16 mouse cellular contexts compared by ENCODE assay signal in genomic region chr5:113919060-113919459, GRCm38 (mm10). TPM values are rescaled to one million over a fixed set of nuclear protein-coding genes. Genes with fewer than 3 reads are reported as not detected.
DNase-seq lines count a peak whose midpoint lies in the region; ATAC-seq and TF ChIP-seq lines count a peak whose summit lies in the region.
"Had no signal": no experiment of that assay in that cellular context is flagged by ENCODE, and none has a peak within 500 bp of the region (broad histone marks: within the 10 kb centered on the region; RNA-seq: fewer than 3 reads in every experiment).

No protein-coding gene starts in this region.

- WGBS in heart, embryonic 13.5 days: 63% methylated on average over 7 of the region's 7 CpGs
- 69% methylated on average over 7 of the region's 7 CpGs for WGBS in lung, embryonic 15.5 days
- WGBS in lung, adult 2 months: 73% methylated on average over 7 of the region's 7 CpGs
- 76% methylated on average over 7 of the region's 7 CpGs for WGBS in embryonic facial prominence, embryonic 13.5 days
- 33% methylated on average over 7 of the region's 7 CpGs for WGBS in intestine, postnatal 0 days

- no peaks in the 10 kb centered on the region for H3K9me3 ChIP-seq in heart, embryonic 13.5 days
- H3K9me3 ChIP-seq in lung, embryonic 15.5 days: no peaks in the 10 kb centered on the region
- no peaks in the 10 kb centered on the region for H3K9me3 ChIP-seq in embryonic facial prominence, embryonic 13.5 days
- no peaks in the 10 kb centered on the region for H3K9me3 ChIP-seq in intestine, postnatal 0 days (ENCODE audit: control insufficient read depth)
- H3K9me3 ChIP-seq: embryonic facial prominence, embryonic 15.5 days; hindbrain, embryonic 15.5 days had no signal

- ATAC-seq in heart, embryonic 13.5 days (ENCODE audit: extremely low read depth, insufficient number of reproducible peaks, low FRiP score, low TSS enrichment): no peak
- no peak for ATAC-seq in lung, embryonic 15.5 days (ENCODE audit: borderline replicate concordance, extremely low read depth, low FRiP score, low TSS enrichment)
- no peak for ATAC-seq in embryonic facial prominence, embryonic 13.5 days (ENCODE audit: insufficient number of reproducible peaks, insufficient read depth, low FRiP score, low TSS enrichment, low read depth)
- ATAC-seq in intestine, postnatal 0 days: peak; percentile 52
- ATAC-seq: forebrain, embryonic 14.5 days had no signal

- no peaks in the 10 kb centered on the region for H3K36me3 ChIP-seq in heart, embryonic 13.5 days
- H3K36me3 ChIP-seq in lung, embryonic 15.5 days: no peaks in the 10 kb centered on the region
- H3K36me3 ChIP-seq in embryonic facial prominence, embryonic 13.5 days: no peaks in the 10 kb centered on the region
- no peaks in the 10 kb centered on the region for H3K36me3 ChIP-seq in intestine, postnatal 0 days (ENCODE audit: control insufficient read depth, insufficient read depth)
- H3K36me3 ChIP-seq: embryonic facial prominence, embryonic 15.5 days; hindbrain, embryonic 15.5 days had no signal

- H3K4me1 ChIP-seq in heart, embryonic 13.5 days: peaks cover 25% of the 10 kb centered on the region
- peaks cover 18% of the 10 kb centered on the region for H3K4me1 ChIP-seq in lung, embryonic 15.5 days
- peaks cover 13% of the 10 kb centered on the region for H3K4me1 ChIP-seq in lung, adult 2 months (ENCODE audit: control insufficient read depth, insufficient read depth, low read length)
- H3K4me1 ChIP-seq in embryonic facial prominence, embryonic 13.5 days: peaks cover 15% of the 10 kb centered on the region
- H3K4me1 ChIP-seq in intestine, postnatal 0 days (replicated peaks; ENCODE audit: control insufficient read depth, insufficient read depth, low read length): no peaks in the 10 kb centered on the region

- DNase-seq in heart, postnatal 14 days: no peak
- DNase-seq in lung, adult 2 months: no peak
- no peak for DNase-seq in thymus, postnatal 4 days
- DNase-seq in frontal cortex, postnatal 36 days (ENCODE audit: low spot score in 2 of 2): no peak
- DNase-seq: cerebellum, adult 18-20 months; left cerebral cortex, postnatal 4 days; thymus, postnatal 36 days had no signal

- H3K4me2 ChIP-seq in heart, embryonic 13.5 days: no peak overlapping the region
- H3K4me2 ChIP-seq in lung, embryonic 15.5 days: no peak overlapping the region
- no peak overlapping the region for H3K4me2 ChIP-seq in embryonic facial prominence, embryonic 13.5 days
- H3K4me2 ChIP-seq in intestine, postnatal 0 days (replicated peaks; ENCODE audit: low read depth): no peak overlapping the region
- H3K4me2 ChIP-seq: embryonic facial prominence, embryonic 15.5 days; hindbrain, embryonic 15.5 days; lung, embryonic 14.5 days; midbrain, embryonic 11.5 days had no signal

- no peak for TF ChIP-seq POLR2A in lung, adult 2 months (IDR thresholded peaks at IDR 0.05; ENCODE audit: borderline replicate concordance, extremely low read depth, low read depth, low read length)

- H3K27ac ChIP-seq in heart, embryonic 13.5 days (replicated peaks): peak overlapping the region; percentile 63; the same call in 1 of the 2 replicates
- H3K27ac ChIP-seq in lung, embryonic 15.5 days: peak overlapping the region; percentile 25; the same call in 1 of the 2 replicates
- H3K27ac ChIP-seq in embryonic facial prominence, embryonic 13.5 days: no peak overlapping the region; the same call in 1 of the 2 replicates
- peak overlapping the region; percentile 75 for H3K27ac ChIP-seq in intestine, postnatal 0 days (ENCODE audit: low read depth, low read length)
- H3K27ac ChIP-seq: hindbrain, embryonic 15.5 days had no signal

- no peak overlapping the region for H3K9ac ChIP-seq in heart, embryonic 13.5 days
- H3K9ac ChIP-seq in lung, embryonic 15.5 days: no peak overlapping the region
- H3K9ac ChIP-seq in embryonic facial prominence, embryonic 13.5 days: peak overlapping the region; percentile 6; the same call in 1 of the 2 replicates
- H3K9ac ChIP-seq in intestine, postnatal 0 days (ENCODE audit: low read depth, low read length): no peak overlapping the region
- H3K9ac ChIP-seq: embryonic facial prominence, embryonic 15.5 days; hindbrain, embryonic 15.5 days; lung, embryonic 14.5 days had no signal

- no peaks in the 10 kb centered on the region for H3K27me3 ChIP-seq in heart, embryonic 13.5 days (replicated peaks)
- H3K27me3 ChIP-seq in lung, embryonic 15.5 days: no peaks in the 10 kb centered on the region
- H3K27me3 ChIP-seq in embryonic facial prominence, embryonic 13.5 days: no peaks in the 10 kb centered on the region
- H3K27me3 ChIP-seq in intestine, postnatal 0 days (replicated peaks; ENCODE audit: control insufficient read depth, insufficient read depth, low read length): no peaks in the 10 kb centered on the region
- H3K27me3 ChIP-seq: embryonic facial prominence, embryonic 15.5 days; hindbrain, embryonic 15.5 days had no signal

- no peak for TF ChIP-seq CTCF in lung, adult 2 months (IDR thresholded peaks at IDR 0.05; ENCODE audit: insufficient read depth, low read length)
- no peak for TF ChIP-seq CTCF in intestine, postnatal 0 days (IDR thresholded peaks at IDR 0.05; ENCODE audit: low read depth)

- H3K4me3 ChIP-seq in heart, embryonic 13.5 days: no peak overlapping the region
- H3K4me3 ChIP-seq in lung, embryonic 15.5 days: no peak overlapping the region
- H3K4me3 ChIP-seq in lung, adult 2 months (replicated peaks; ENCODE audit: extremely low read depth, low read depth, low read length): no peak overlapping the region
- no peak overlapping the region for H3K4me3 ChIP-seq in embryonic facial prominence, embryonic 13.5 days
- no peak overlapping the region for H3K4me3 ChIP-seq in intestine, postnatal 0 days (ENCODE audit: low read depth, low read length)
- H3K4me3 ChIP-seq: embryonic facial prominence, embryonic 15.5 days; hindbrain, embryonic 15.5 days had no signal

- intact Hi-C loops in heart, postnatal 14 days (cut with DNase I): no loop called here

RNA-seq across cellular contexts. Expression of gene Coro1c, which starts 10.5 kb away (rescaled TPM):
- polyA plus RNA-seq in heart, embryonic 13.5 days (2015; fragmentation: Nextera tagmentation; extraction: Ambion mirVana): 95.4 and 99.4 TPM in 2 replicates
- 10 to 100 TPM; 41.1 to 51.1 TPM for total RNA-seq in heart, postnatal 14 days (2021)
- 143 and 144 TPM in 2 replicates for polyA plus RNA-seq in lung, embryonic 15.5 days (2015; fragmentation: Nextera tagmentation; extraction: Ambion mirVana)
- 86.7 and 104 TPM in 2 replicates for polyA plus RNA-seq in lung, adult 2 months (2012; rRNA removed)
- polyA plus RNA-seq in embryonic facial prominence, embryonic 13.5 days (2015; fragmentation: Nextera tagmentation; extraction: Ambion mirVana): 88.6 and 88.9 TPM in 2 replicates
- 116 and 127 TPM in 2 replicates for polyA plus RNA-seq in intestine, postnatal 0 days (2015; fragmentation: Nextera tagmentation; extraction: Ambion mirVana)
